Mouse (Mus musculus) bone marrow, adult 2 months (tissue): ENCODE data around the gene Ptprn2. TPM values are rescaled to one million over a fixed set of nuclear protein-coding genes. Genes with fewer than 3 reads are reported as not detected.

ENCODE experiments used
- H3K27ac ChIP-seq: fragments of 200-500 bp; 2 replicates; pipeline ENCODE4 v1.5.1; 2012; ENCODE audit warnings: low read depth, mild to moderate bottlenecking, control low read depth, inconsistent platforms, low read length; ENCODE audit not compliant: control insufficient read depth, poor library complexity, insufficient read depth
- H3K4me1 ChIP-seq: fragments of 200-500 bp; 2 replicates; pipeline ENCODE4 v1.6.1; 2011; ENCODE audit warnings: low read length; ENCODE audit not compliant: control insufficient read depth, insufficient read depth
- H3K4me3 ChIP-seq: fragments of 200-500 bp; replicated peaks from 2 replicates; pipeline ENCODE3; 2011; ENCODE audit warnings: mild to moderate bottlenecking, low read depth, low read length, control low read depth; ENCODE audit not compliant: control insufficient read depth
- CTCF ChIP-seq: fragments of 200-500 bp; IDR thresholded peaks from 2 replicates; pipeline ENCODE4 v1.5.1; 2011; ENCODE audit warnings: low read length, control low read depth; ENCODE audit not compliant: control insufficient read depth, insufficient read depth
- POLR2A ChIP-seq: fragments of 200-500 bp; IDR thresholded peaks from 2 replicates; pipeline ENCODE4 v1.6.1; 2011; ENCODE audit warnings: low read depth, mild to moderate bottlenecking, control low read depth, low read length, borderline replicate concordance; ENCODE audit not compliant: control insufficient read depth
- WGBS: fragments of 180-500 bp; shearing (Covaris S2); methylation state at CpG from one replicate; pipeline ENCODE4 v1.1.7; 2018; 5-methylcytosine and 5-hydroxymethylcytosine counted together
- polyA plus RNA-seq: library from polyadenylated mRNA; stranded (reverse); fragments of >200 nt; gene quantifications from 2 replicates; pipeline ENCODE4 v1.2.4, GENCODE M21; 2011; ENCODE audit warnings: low replicate concordance; ENCODE audit not compliant: missing spikeins, insufficient read depth, insufficient read length

Gene Ptprn2
- polyA plus RNA-seq, 1 experiment, result 0.35 TPM

GRCm38 (mm10) chr12:117304751-117305624 lies 819.5 kb downstream of the Ptprn2 start:
- TF ChIP-seq POLR2A (no peak), CTCF (no peak)
- H3K4me1 ChIP-seq, result no peaks in the 10 kb centered on the region
- H3K4me3 ChIP-seq, result no peak overlapping the region
- 83% methylated on average over 17 of the region's 17 CpGs for WGBS
- H3K27ac ChIP-seq, result no peak overlapping the region

- TF ChIP-seq CTCF (no peak), POLR2A (no peak)
- WGBS, result 83% methylated on average over 5 of the region's 5 CpGs
- Histone ChIP-seq H3K4me3 (no peak overlapping the region), H3K27ac (no peak overlapping the region), H3K4me1 (no peaks in the 10 kb centered on the region)
Measured at GRCm38 (mm10) chr12:117305625-117306105, 820.1 kb downstream of the Ptprn2 start.

GRCm38 (mm10) chr12:117312079-117312478 lies 826.6 kb downstream of the Ptprn2 start:
- 73% methylated on average over 6 of the region's 6 CpGs for WGBS
- no peak overlapping the region for H3K27ac ChIP-seq
- TF ChIP-seq POLR2A, result no peak
- no peak for TF ChIP-seq CTCF
- H3K4me3 ChIP-seq, result no peak overlapping the region
- no peaks in the 10 kb centered on the region for H3K4me1 ChIP-seq

- Histone ChIP-seq H3K4me1 (no peaks in the 10 kb centered on the region), H3K4me3 (no peak overlapping the region), H3K27ac (no peak overlapping the region)
- TF ChIP-seq CTCF, result no peak
- no peak for TF ChIP-seq POLR2A
- WGBS, result 67% methylated on average over 2 of the region's 2 CpGs
Measured at GRCm38 (mm10) chr12:117314987-117315386, 829.5 kb downstream of the Ptprn2 start.

GRCm38 (mm10) chr12:117315661-117316060 lies 830.1 kb downstream of the Ptprn2 start:
- no peaks in the 10 kb centered on the region for H3K4me1 ChIP-seq
- H3K4me3 ChIP-seq, result no peak overlapping the region
- TF ChIP-seq CTCF (no peak), POLR2A (no peak)
- 75% methylated on average over 3 of the region's 3 CpGs for WGBS
- H3K27ac ChIP-seq, result no peak overlapping the region

- no peaks in the 10 kb centered on the region for H3K4me1 ChIP-seq
- H3K4me3 ChIP-seq, result no peak overlapping the region
- WGBS, result 35% methylated on average over 3 of the region's 3 CpGs
- no peak for TF ChIP-seq POLR2A
- no peak for TF ChIP-seq CTCF
- peak overlapping the region; percentile 38; the same call in 1 of the 2 replicates for H3K27ac ChIP-seq
Measured at GRCm38 (mm10) chr12:117318229-117318628, 832.7 kb downstream of the Ptprn2 start.

- WGBS, result 81% methylated on average over 2 of the region's 3 CpGs
- no peaks in the 10 kb centered on the region for H3K4me1 ChIP-seq
- H3K4me3 ChIP-seq, result no peak overlapping the region
- TF ChIP-seq CTCF (no peak), POLR2A (no peak)
- no peak overlapping the region for H3K27ac ChIP-seq
Measured at GRCm38 (mm10) chr12:117323017-117323416, 837.5 kb downstream of the Ptprn2 start.

Other genes with a start within 250 kb of the Ptprn2 start
- 5.2 and 6.3 TPM in 2 replicates for gene Wdr60, start 222.7 kb upstream of the Ptprn2 start, polyA plus RNA-seq
- not detected in 2 replicates for gene Gm11027, start 210.3 kb upstream of the Ptprn2 start, polyA plus RNA-seq
- gene Esyt2, start 204.5 kb upstream of the Ptprn2 start, polyA plus RNA-seq, result 13.0 and 15.1 TPM in 2 replicates
- 46.8 and 57.5 TPM in 2 replicates for gene Ncapg2, start 80.3 kb upstream of the Ptprn2 start, polyA plus RNA-seq